Comparison of ENCODE assay signal across 9 mouse cellular contexts in the genomic region with DNA sequence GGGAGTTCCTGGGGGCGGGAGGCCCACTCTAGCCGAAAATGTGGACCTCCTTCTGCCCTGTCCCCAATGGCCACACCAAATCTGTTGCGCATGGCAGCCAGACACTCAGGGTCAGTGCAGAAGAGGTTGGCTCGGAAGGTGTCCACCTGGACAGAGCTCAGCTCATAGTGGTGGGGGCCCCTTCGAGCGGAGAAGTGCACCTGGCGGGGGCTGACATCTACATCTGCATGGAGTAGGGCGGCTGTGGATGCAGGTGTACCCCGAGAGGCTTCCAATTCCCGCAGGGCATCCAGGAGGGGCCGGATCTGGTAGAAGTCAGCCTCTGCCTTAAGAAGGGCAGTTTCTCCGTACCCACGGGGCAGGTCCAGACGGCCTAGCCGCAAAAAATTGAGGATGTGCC. TPM values are rescaled to one million over a fixed set of nuclear protein-coding genes. Genes with fewer than 3 reads are reported as not detected.
A peak's percentile ranks its signal among the peaks of the same experiment; 100 is the strongest.
DNase-seq lines count a peak whose midpoint lies in the region; ATAC-seq and TF ChIP-seq lines count a peak whose summit lies in the region.
"Had no signal": no experiment of that assay in that cellular context is flagged by ENCODE, and none has a peak within 500 bp of the region (broad histone marks: within the 10 kb centered on the region; RNA-seq: fewer than 3 reads in every experiment).

No protein-coding gene starts in this region.

- peak overlapping the region; percentile 88 for H3K4me2 ChIP-seq in intestine, embryonic 15.5 days (replicated peaks)
- peak overlapping the region; percentile 91 for H3K4me2 ChIP-seq in myocyte (ENCODE audit: low read depth)

- H3K9ac ChIP-seq in intestine, embryonic 15.5 days: peak overlapping the region; percentile 61

- WGBS in intestine, embryonic 15.5 days: 45% methylated on average over 15 of the region's 15 CpGs

- H3ac ChIP-seq in myocyte (ENCODE audit: control insufficient read depth, insufficient read length): peak overlapping the region; percentile 66

- intact Hi-C loops in left cerebral cortex, adult 2 months (cut with DNase I): loop anchor here (2.0 to 5.0 kb wide), 3 partner anchors 21 to 122 kb away; partner anchors contain the start of genes 2810408A11Rik, Fgf11, Neurl4 and Polr2a

- H3K4me1 ChIP-seq in embryonic fibroblast, embryonic 13.5 days (ENCODE audit: control insufficient read depth, insufficient read depth, low read length): no peaks in the 10 kb centered on the region; the same call in 1 of the 2 replicates
- H3K4me1 ChIP-seq in intestine, embryonic 15.5 days (replicated peaks): peaks cover 33% of the 10 kb centered on the region

- no peak overlapping the region for H3K27ac ChIP-seq in left cerebral cortex, adult 2 months
- peak overlapping the region; percentile 96 for H3K27ac ChIP-seq in embryonic fibroblast, embryonic 13.5 days (ENCODE audit: insufficient read depth, low read length)
- H3K27ac ChIP-seq in intestine, embryonic 15.5 days: no peak overlapping the region

- ATAC-seq in intestine, embryonic 15.5 days: no peak

- no peak for TF ChIP-seq CTCF in left cerebral cortex, adult 2 months (IDR thresholded peaks at IDR 0.05)
- no peak for TF ChIP-seq CTCF in embryonic fibroblast, embryonic 13.5 days (IDR thresholded peaks at IDR 0.05; ENCODE audit: borderline replicate concordance, insufficient read depth, low read length)

- DNase-seq in left cerebral cortex, adult 2 months (ENCODE audit: extremely low spot score in 1 of 2, low spot score in 2 of 2): no peak
- DNase-seq in left cerebral cortex, adult 8-10 months (ENCODE audit: low spot score in 2 of 2): no peak
- no peak for DNase-seq in adrenal gland, adult 18-20 months (ENCODE audit: low spot score in 2 of 2)
- DNase-seq in thymus, postnatal 10 days (ENCODE audit: low spot score in 2 of 2): no peak
- DNase-seq in gastrocnemius, postnatal 4 days (ENCODE audit: low spot score in 2 of 2): no peak

- H3K9me3 ChIP-seq in intestine, embryonic 15.5 days: no peaks in the 10 kb centered on the region

- H3K27me3 ChIP-seq in intestine, embryonic 15.5 days (replicated peaks): no peaks in the 10 kb centered on the region
- H3K27me3 ChIP-seq in myocyte (ENCODE audit: control insufficient read depth, insufficient read depth, insufficient read length): no peaks in the 10 kb centered on the region

- 0 out of 2 replicates have a peak, but pooled peaks have one; percentile 4 for TF ChIP-seq POLR2A in embryonic fibroblast, embryonic 13.5 days (IDR thresholded peaks at IDR 0.05; ENCODE audit: low read depth, low read length)
- no peak for TF ChIP-seq POLR2A in myocyte (IDR thresholded peaks at IDR 0.05; ENCODE audit: insufficient read length, low read depth)

- no peaks in the 10 kb centered on the region for H3K36me3 ChIP-seq in intestine, embryonic 15.5 days
- H3K36me3 ChIP-seq in myocyte (ENCODE audit: control insufficient read depth, insufficient read depth): no peaks in the 10 kb centered on the region

- H3K4me3 ChIP-seq in left cerebral cortex, adult 2 months: peak overlapping the region; percentile 53
- peak overlapping the region; percentile 80 for H3K4me3 ChIP-seq in embryonic fibroblast, embryonic 13.5 days (ENCODE audit: insufficient read depth, low read length)
- peak overlapping the region; percentile 53 for H3K4me3 ChIP-seq in intestine, embryonic 15.5 days (replicated peaks)
- peak overlapping the region; percentile 94 for H3K4me3 ChIP-seq in myocyte

- H3K79me2 ChIP-seq in myocyte (ENCODE audit: control insufficient read depth, insufficient read depth): peaks cover 28% of the 10 kb centered on the region

TF ChIP-seq in myocyte, 11 proteins besides CTCF, POLR2A, EP300 and RAD21:
- TF ChIP-seq USF1 (IDR thresholded peaks at IDR 0.05; ENCODE audit: low read depth) (no peak), MYOG (IDR thresholded peaks at IDR 0.05; ENCODE audit: control insufficient read depth in 1 of 3, insufficient read depth in 1 of 3, insufficient read length in 2 of 3, low read depth in 2 of 3) (no peak), CEBPB (IDR thresholded peaks at IDR 0.05; ENCODE audit: insufficient read depth, poor library complexity, severe bottlenecking) (no peak), TCF3 (IDR thresholded peaks at IDR 0.05; ENCODE audit: insufficient read length, low read depth) (no peak), E2F4 (IDR thresholded peaks at IDR 0.05; ENCODE audit: insufficient read depth) (no peak), REST (IDR thresholded peaks at IDR 0.05; ENCODE audit: insufficient read depth, insufficient read length) (no peak), TCF12 (IDR thresholded peaks at IDR 0.05; ENCODE audit: insufficient read depth, poor library complexity, severe bottlenecking) (no peak), MYOD1 (IDR thresholded peaks at IDR 0.05; ENCODE audit: control insufficient read depth in 1 of 3, insufficient read length in 2 of 3, low read depth in 2 of 3) (no peak), POLR2AphosphoS2 (IDR thresholded peaks at IDR 0.05; ENCODE audit: insufficient read length, low read depth) (no peak), SRF (IDR thresholded peaks at IDR 0.05; ENCODE audit: control insufficient read depth, insufficient read length, low read depth) (no peak), MAX (IDR thresholded peaks at IDR 0.05; ENCODE audit: low read depth) (no peak)

RNA-seq across cellular contexts. Expression of gene Kctd11, which starts 1.5 kb away (rescaled TPM):
- 1 to 10 TPM; 1.3 to 1.5 TPM for total RNA-seq in left cerebral cortex, adult 2 months (2021)
- total RNA-seq in left cerebral cortex, adult 8-10 months (2022): 1 to 10 TPM; 1.0 to 2.0 (median 1.2) TPM
- polyA plus RNA-seq in embryonic fibroblast, embryonic 13.5 days (2011; ENCODE audit: insufficient read length, low read depth, missing spikeins): 20.7 and 26.0 TPM in 2 replicates
- polyA plus RNA-seq in intestine, embryonic 15.5 days (2015; fragmentation: Nextera tagmentation; extraction: Ambion mirVana): 5.2 and 5.5 TPM in 2 replicates
- 24.5 TPM for polyA plus RNA-seq in myocyte (2012; fragmentation: generic; extraction: Trizol)
- 1 to 10 TPM; 3.6 to 6.0 TPM for total RNA-seq in adrenal gland, adult 18-20 months (2021)
- 1 to 10 TPM; 3.5 to 4.7 TPM for total RNA-seq in gastrocnemius, postnatal 4 days (2021)

RNA-seq across cellular contexts. Expression of gene Tmem95, which starts 1.9 kb away (rescaled TPM):
- total RNA-seq in left cerebral cortex, adult 2 months (2021): not detected
- not detected for total RNA-seq in left cerebral cortex, adult 8-10 months (2022)
- not detected in 2 replicates for polyA plus RNA-seq in embryonic fibroblast, embryonic 13.5 days (2011; ENCODE audit: insufficient read length, low read depth, missing spikeins)
- not detected in 2 replicates for polyA plus RNA-seq in intestine, embryonic 15.5 days (2015; fragmentation: Nextera tagmentation; extraction: Ambion mirVana)
- polyA plus RNA-seq in myocyte (2012; fragmentation: generic; extraction: Trizol): not detected
- not detected for total RNA-seq in adrenal gland, adult 18-20 months (2021)
- not detected for total RNA-seq in gastrocnemius, postnatal 4 days (2021)
- total RNA-seq: left cerebral cortex, postnatal 14 days had no signal

RNA-seq across cellular contexts. Expression of gene Acap1, which starts 15.6 kb away (rescaled TPM):
- total RNA-seq in left cerebral cortex, adult 2 months (2021): not detected
- not detected for total RNA-seq in left cerebral cortex, adult 8-10 months (2022)
- not detected in 2 replicates for polyA plus RNA-seq in embryonic fibroblast, embryonic 13.5 days (2011; ENCODE audit: insufficient read length, low read depth, missing spikeins)
- polyA plus RNA-seq in intestine, embryonic 15.5 days (2015; fragmentation: Nextera tagmentation; extraction: Ambion mirVana): 4.8 and 5.9 TPM in 2 replicates
- polyA plus RNA-seq in myocyte (2012; fragmentation: generic; extraction: Trizol): 1.4 TPM
- total RNA-seq in adrenal gland, adult 18-20 months (2021): 1 to 10 TPM in 1 of 2 experiments, under 1 TPM in 1; 0.43 to 1.5 TPM
- 1 to 10 TPM in 1 of 2 experiments, under 1 TPM in 1; 0.65 to 1.1 TPM for total RNA-seq in gastrocnemius, postnatal 4 days (2021)
- total RNA-seq: left cerebral cortex, postnatal 14 days had no signal

RNA-seq across cellular contexts. Expression of gene 2810408A11Rik, which starts 21.1 kb away (rescaled TPM):
- total RNA-seq in left cerebral cortex, adult 2 months (2021): under 1 TPM; 0.23 to 0.87 TPM
- 1 to 10 TPM in 1 of 4 experiments, under 1 TPM in 3; 0.39 to 1.1 (median 0.56) TPM for total RNA-seq in left cerebral cortex, adult 8-10 months (2022)
- 3.5 and 4.9 TPM in 2 replicates for polyA plus RNA-seq in embryonic fibroblast, embryonic 13.5 days (2011; ENCODE audit: insufficient read length, low read depth, missing spikeins)
- polyA plus RNA-seq in intestine, embryonic 15.5 days (2015; fragmentation: Nextera tagmentation; extraction: Ambion mirVana): 7.7 and 7.9 TPM in 2 replicates
- 3.0 TPM for polyA plus RNA-seq in myocyte (2012; fragmentation: generic; extraction: Trizol)
- total RNA-seq in adrenal gland, adult 18-20 months (2021): under 1 TPM; 0.29 to 0.86 TPM
- total RNA-seq in gastrocnemius, postnatal 4 days (2021): 1 to 10 TPM; 3.2 to 4.1 TPM

RNA-seq across cellular contexts. Expression of gene Neurl4, which starts 21.2 kb away (rescaled TPM):
- 100 to 1,000 TPM; 121 to 124 TPM for total RNA-seq in left cerebral cortex, adult 2 months (2021)
- 100 to 1,000 TPM in 3 of 4 experiments, 10 to 100 TPM in 1; 97.6 to 122 (median 112) TPM for total RNA-seq in left cerebral cortex, adult 8-10 months (2022)
- polyA plus RNA-seq in embryonic fibroblast, embryonic 13.5 days (2011; ENCODE audit: insufficient read length, low read depth, missing spikeins): 30.8 and 31.8 TPM in 2 replicates
- 7.0 and 10.0 TPM in 2 replicates for polyA plus RNA-seq in intestine, embryonic 15.5 days (2015; fragmentation: Nextera tagmentation; extraction: Ambion mirVana)
- polyA plus RNA-seq in myocyte (2012; fragmentation: generic; extraction: Trizol): 42.2 TPM
- total RNA-seq in adrenal gland, adult 18-20 months (2021): 10 to 100 TPM; 48.5 to 53.9 TPM
- total RNA-seq in gastrocnemius, postnatal 4 days (2021): 10 to 100 TPM; 32.3 to 36.9 TPM
